ENCODE assay signal across 8 mouse cellular contexts in genomic region chr11:118738855-118739832, GRCm38 (mm10).
DNase-seq lines count a peak whose midpoint lies in the region; ATAC-seq lines count a peak whose summit lies in the region.

No protein-coding gene starts in this region.

- no peaks in the 10 kb centered on the region for H3K9me3 ChIP-seq in embryonic facial prominence, embryonic 12.5 days
- no peaks in the 10 kb centered on the region for H3K9me3 ChIP-seq in midbrain, embryonic 14.5 days (ENCODE audit: control insufficient read depth, low read length)

- peak; percentile 44 for ATAC-seq in embryonic facial prominence, embryonic 12.5 days (ENCODE audit: insufficient number of reproducible peaks, insufficient read depth, low FRiP score, low TSS enrichment)
- ATAC-seq in midbrain, embryonic 14.5 days (ENCODE audit: low FRiP score, low TSS enrichment): peak; percentile 38; the same call in 1 of the 2 replicates

- H3K27ac ChIP-seq in embryonic facial prominence, embryonic 12.5 days: no peak overlapping the region
- H3K27ac ChIP-seq in midbrain, embryonic 14.5 days (replicated peaks; ENCODE audit: low read depth, low read length): no peak overlapping the region

- 8% methylated on average over 23 of the region's 23 CpGs for WGBS in embryonic facial prominence, embryonic 12.5 days
- WGBS in midbrain, embryonic 14.5 days: 7% methylated on average over 23 of the region's 23 CpGs

- intact Hi-C loops in left cerebral cortex, postnatal 4 days (cut with DNase I): loop anchor here (2.0 to 5.0 kb wide), 2 partner anchors 168 to 232 kb away; no protein-coding TSS in a partner anchor

- H3K36me3 ChIP-seq in embryonic facial prominence, embryonic 12.5 days: no peaks in the 10 kb centered on the region
- H3K36me3 ChIP-seq in midbrain, embryonic 14.5 days (ENCODE audit: control insufficient read depth, insufficient read depth, low read length): no peaks in the 10 kb centered on the region

- peaks cover 11% of the 10 kb centered on the region; the same call in 1 of the 2 replicates for H3K27me3 ChIP-seq in embryonic facial prominence, embryonic 12.5 days
- H3K27me3 ChIP-seq in midbrain, embryonic 14.5 days (ENCODE audit: control insufficient read depth, insufficient read depth, low read length): no peaks in the 10 kb centered on the region

- H3K4me1 ChIP-seq in embryonic facial prominence, embryonic 12.5 days: peaks cover 8% of the 10 kb centered on the region
- H3K4me1 ChIP-seq in midbrain, embryonic 14.5 days (ENCODE audit: control insufficient read depth, insufficient read depth, low read length): peaks cover 18% of the 10 kb centered on the region

- peak overlapping the region; percentile 38 for H3K4me2 ChIP-seq in embryonic facial prominence, embryonic 12.5 days (replicated peaks)
- H3K4me2 ChIP-seq in midbrain, embryonic 14.5 days (ENCODE audit: low read length): peak overlapping the region; percentile 41

- peak; percentile 88 for DNase-seq in 3T3-L1 (ENCODE audit: low read depth, low spot score)
- DNase-seq in adrenal gland, postnatal 25 days: peak; percentile 69
- peak; percentile 99 for DNase-seq in heart, adult 11 months
- DNase-seq in kidney, adult 18-20 months: peak; percentile 83
- DNase-seq in left cerebral cortex, postnatal 4 days: peak; percentile 89
- peak; percentile 95 for DNase-seq in midbrain, embryonic 14.5 days
- peak; percentile 15 for DNase-seq in spleen, adult 12 weeks (ENCODE audit: low spot score)

- no peak overlapping the region for H3K4me3 ChIP-seq in embryonic facial prominence, embryonic 12.5 days
- H3K4me3 ChIP-seq in midbrain, embryonic 14.5 days (replicated peaks; ENCODE audit: low read depth, low read length): no peak overlapping the region

- no peak overlapping the region for H3K9ac ChIP-seq in embryonic facial prominence, embryonic 12.5 days
- peak overlapping the region; percentile 32; the same call in 1 of the 2 replicates for H3K9ac ChIP-seq in midbrain, embryonic 14.5 days (replicated peaks; ENCODE audit: low read length)

Comparison
In these comparisons a context has a peak if more than half of its experiments do, and no peak if none do; other contexts are left out.
1. DNase-seq: peak in every context shown above with its lines; median percentile 99 in heart, adult 11 months; 95 in midbrain, embryonic 14.5 days; 89 in left cerebral cortex, postnatal 4 days; 88 in 3T3-L1; 83 in kidney, adult 18-20 months; 69 in adrenal gland, postnatal 25 days; 15 in spleen, adult 12 weeks.